In the genomic region with DNA sequence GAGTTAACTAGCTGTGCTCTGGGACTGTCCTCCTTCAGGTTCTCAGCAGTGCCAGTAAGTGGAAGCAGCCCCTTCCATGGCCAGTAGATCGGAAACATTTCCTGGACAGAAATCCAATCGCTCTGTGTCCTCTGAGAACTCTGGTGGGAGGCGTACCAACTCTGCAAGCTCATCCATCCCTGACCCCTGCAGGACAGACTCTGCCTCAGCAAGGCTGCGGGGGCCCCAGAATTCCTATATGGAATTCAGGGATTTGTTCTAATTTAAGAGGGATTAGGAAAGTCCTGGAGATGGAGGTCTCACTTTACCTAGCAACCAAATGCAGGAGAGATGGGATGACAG, we compare ENCODE assay signal across 16 mouse cellular contexts.
A peak's percentile ranks its signal among the peaks of the same experiment; 100 is the strongest.
DNase-seq lines count a peak whose midpoint lies in the region; ATAC-seq and TF ChIP-seq lines count a peak whose summit lies in the region.
"Had no signal": no experiment of that assay in that cellular context is flagged by ENCODE, and none has a peak within 500 bp of the region (broad histone marks: within the 10 kb centered on the region; RNA-seq: fewer than 3 reads in every experiment).

No protein-coding gene starts in this region.

- H3K27me3 ChIP-seq in embryonic facial prominence, embryonic 14.5 days (replicated peaks; ENCODE audit: control insufficient read depth, insufficient read depth, low read length), result no peaks in the 10 kb centered on the region
- no peaks in the 10 kb centered on the region for H3K27me3 ChIP-seq in embryonic facial prominence, embryonic 10.5 days (replicated peaks; ENCODE audit: low read depth, poor library complexity, severe bottlenecking)
- no peaks in the 10 kb centered on the region for H3K27me3 ChIP-seq in midbrain, embryonic 16.5 days (ENCODE audit: control insufficient read depth, insufficient read depth, low read depth, low read length)
- no peaks in the 10 kb centered on the region for H3K27me3 ChIP-seq in liver, embryonic 11.5 days (replicated peaks; ENCODE audit: control insufficient read depth, insufficient read depth, low read length)
- H3K27me3 ChIP-seq: CH12.LX had no signal

- H3K4me3 ChIP-seq in embryonic facial prominence, embryonic 14.5 days (ENCODE audit: low read depth, low read length), result no peak overlapping the region
- H3K4me3 ChIP-seq in embryonic facial prominence, embryonic 10.5 days, result no peak overlapping the region
- H3K4me3 ChIP-seq in left cerebral cortex, adult 2 months, result no peak overlapping the region
- H3K4me3 ChIP-seq in midbrain, embryonic 16.5 days (ENCODE audit: low read depth, low read length), result no peak overlapping the region
- H3K4me3 ChIP-seq in liver, embryonic 11.5 days (ENCODE audit: low read depth, low read length), result no peak overlapping the region
- H3K4me3 ChIP-seq: gastrocnemius, adult 2 months; myocyte had no signal

- no peaks in the 10 kb centered on the region for H3K36me3 ChIP-seq in embryonic facial prominence, embryonic 14.5 days (ENCODE audit: control insufficient read depth, insufficient read depth, low read length)
- H3K36me3 ChIP-seq in embryonic facial prominence, embryonic 10.5 days (replicated peaks), result no peaks in the 10 kb centered on the region
- H3K36me3 ChIP-seq in midbrain, embryonic 16.5 days (ENCODE audit: control insufficient read depth, insufficient read depth, low read length), result no peaks in the 10 kb centered on the region
- H3K36me3 ChIP-seq in liver, embryonic 11.5 days (ENCODE audit: control insufficient read depth, insufficient read depth, low read length), result no peaks in the 10 kb centered on the region

- 72% methylated on average over 4 of the region's 4 CpGs for WGBS in embryonic facial prominence, embryonic 14.5 days
- 73% methylated on average over 4 of the region's 4 CpGs for WGBS in embryonic facial prominence, embryonic 10.5 days
- 49% methylated on average over 4 of the region's 4 CpGs for WGBS in midbrain, embryonic 16.5 days
- 71% methylated on average over 4 of the region's 4 CpGs for WGBS in liver, embryonic 11.5 days

- no peak overlapping the region for H3K9ac ChIP-seq in embryonic facial prominence, embryonic 14.5 days (ENCODE audit: low read depth, low read length)
- H3K9ac ChIP-seq in midbrain, embryonic 16.5 days (ENCODE audit: low read depth, low read length), result no peak overlapping the region
- no peak overlapping the region for H3K9ac ChIP-seq in liver, embryonic 11.5 days (ENCODE audit: low read depth, low read length)
- H3K9ac ChIP-seq: liver, embryonic 14.5 days had no signal

- intact Hi-C loops in left cerebral cortex, adult 2 months (cut with DNase I), result no loop called here
- intact Hi-C loops in left cerebral cortex, postnatal 25 days (cut with DNase I), result no loop called here

- DNase-seq in embryonic facial prominence, embryonic 14.5 days (ENCODE audit: low spot score), result no peak
- DNase-seq in embryonic facial prominence, embryonic 10.5 days (ENCODE audit: low spot score), result no peak
- no peak for DNase-seq in left cerebral cortex, adult 2 months (ENCODE audit: extremely low spot score in 1 of 2, low spot score in 2 of 2)
- DNase-seq in left cerebral cortex, postnatal 25 days (ENCODE audit: low spot score in 2 of 2), result no peak
- peak; percentile 48 to 55 for DNase-seq in cerebellum, postnatal 14 days
- no peak for DNase-seq in yolk sac, embryonic 10.5 days (ENCODE audit: low spot score)
- DNase-seq in liver, embryonic 11.5 days (ENCODE audit: low spot score), result no peak
- DNase-seq: embryo, embryonic 11 days; gastrocnemius, adult 2 months; heart, postnatal 4 days; kidney, adult 11 months had no signal

- H3K4me2 ChIP-seq in embryonic facial prominence, embryonic 14.5 days (ENCODE audit: low read depth, low read length), result no peak overlapping the region
- H3K4me2 ChIP-seq in midbrain, embryonic 16.5 days (ENCODE audit: low read length), result no peak overlapping the region
- H3K4me2 ChIP-seq in liver, embryonic 11.5 days, result no peak overlapping the region

- 0 out of 2 replicates have a peak, but pooled peaks have one; percentile 17 for ATAC-seq in embryonic facial prominence, embryonic 14.5 days (ENCODE audit: low read depth)
- no peak; the same call in 1 of the 2 replicates for ATAC-seq in midbrain, embryonic 16.5 days
- no peak for ATAC-seq in liver, embryonic 11.5 days (replicated peaks; ENCODE audit: low FRiP score)

- H3K9me3 ChIP-seq in embryonic facial prominence, embryonic 14.5 days (ENCODE audit: control insufficient read depth, low read length), result no peaks in the 10 kb centered on the region
- H3K9me3 ChIP-seq in embryonic facial prominence, embryonic 10.5 days, result no peaks in the 10 kb centered on the region
- no peaks in the 10 kb centered on the region; the same call in 1 of the 2 replicates for H3K9me3 ChIP-seq in midbrain, embryonic 16.5 days (replicated peaks; ENCODE audit: control insufficient read depth, low read length, poor library complexity, severe bottlenecking)
- H3K9me3 ChIP-seq in liver, embryonic 11.5 days (ENCODE audit: control insufficient read depth, low read length), result no peaks in the 10 kb centered on the region

- no peaks in the 10 kb centered on the region for H3K4me1 ChIP-seq in embryonic facial prominence, embryonic 14.5 days (ENCODE audit: control insufficient read depth, insufficient read depth, low read length)
- peaks cover 12% of the 10 kb centered on the region for H3K4me1 ChIP-seq in embryonic facial prominence, embryonic 10.5 days
- H3K4me1 ChIP-seq in midbrain, embryonic 16.5 days (ENCODE audit: control insufficient read depth, insufficient read depth, low read length), result peaks cover 17% of the 10 kb centered on the region
- H3K4me1 ChIP-seq in liver, embryonic 11.5 days (replicated peaks; ENCODE audit: control insufficient read depth, insufficient read depth, low read length), result no peaks in the 10 kb centered on the region

- TF ChIP-seq CTCF in left cerebral cortex, adult 2 months (IDR thresholded peaks at IDR 0.05), result no peak

- H3K27ac ChIP-seq in embryonic facial prominence, embryonic 14.5 days (replicated peaks; ENCODE audit: low read depth, low read length), result no peak overlapping the region
- H3K27ac ChIP-seq in embryonic facial prominence, embryonic 10.5 days (replicated peaks), result no peak overlapping the region
- peak overlapping the region; percentile 91 for H3K27ac ChIP-seq in left cerebral cortex, adult 2 months
- peak overlapping the region; percentile 82 for H3K27ac ChIP-seq in midbrain, embryonic 16.5 days (ENCODE audit: low read length)
- no peak overlapping the region for H3K27ac ChIP-seq in liver, embryonic 11.5 days (ENCODE audit: low read depth, low read length)
- H3K27ac ChIP-seq: kidney, postnatal 0 days; liver, embryonic 14.5 days had no signal

Comparison
In these comparisons a context has a peak if more than half of its experiments do, and no peak if none do; other contexts are left out.
1. DNase-seq: peak in cerebellum, postnatal 14 days (2 of 2); none in embryonic facial prominence, embryonic 14.5 days (single experiment), embryonic facial prominence, embryonic 10.5 days (single experiment), left cerebral cortex, adult 2 months (0 of 2), left cerebral cortex, postnatal 25 days (0 of 2), yolk sac, embryonic 10.5 days (single experiment) and liver, embryonic 11.5 days (single experiment).
2. H3K27ac ChIP-seq: peak in left cerebral cortex, adult 2 months (single experiment) and midbrain, embryonic 16.5 days (single experiment); none in embryonic facial prominence, embryonic 14.5 days (single experiment), embryonic facial prominence, embryonic 10.5 days (single experiment) and liver, embryonic 11.5 days (single experiment).